Mouse (Mus musculus) large intestine, adult 2 months (tissue): ENCODE results near the gene Rnf2. TPM values are rescaled to one million over a fixed set of nuclear protein-coding genes. Genes with fewer than 3 reads are reported as not detected.

Source experiments
- polyA plus RNA-seq: library from polyadenylated mRNA; depleted of rRNA; stranded (reverse); fragments of >200 nt; gene quantifications from 2 replicates; pipeline ENCODE4 v1.2.3, GENCODE M21; 2012; rRNA removed

Gene Rnf2
- polyA plus RNA-seq, 1 experiment = 10.3 TPM

Other genes starting within 250 kb of the Rnf2 start
- 66.2 and 106 TPM in 2 replicates for gene Ivns1abp, start 156.5 kb downstream of the Rnf2 start, polyA plus RNA-seq
- gene Swt1, start 72.5 kb downstream of the Rnf2 start, polyA plus RNA-seq = 7.4 and 14.0 TPM in 2 replicates
- gene Trmt1l, start 72.4 kb downstream of the Rnf2 start, polyA plus RNA-seq = 12.2 and 18.9 TPM in 2 replicates
- gene Fam129a, start 70.2 kb upstream of the Rnf2 start, polyA plus RNA-seq = 6.7 and 10.1 TPM in 2 replicates